Mouse (Mus musculus): ENCODE data around the gene Sgip1. TPM values are rescaled to one million over a fixed set of nuclear protein-coding genes. Genes with fewer than 3 reads are reported as not detected.

Gene Sgip1
- polyA plus RNA-seq (2012; rRNA removed) = 8.3 and 8.6 TPM in 2 replicates

- TF ChIP-seq CTCF (IDR thresholded peaks at IDR 0.05; ENCODE audit: insufficient read depth, low read length) (no peak), POLR2A (IDR thresholded peaks at IDR 0.05; ENCODE audit: borderline replicate concordance, extremely low read depth, low read depth, low read length) (no peak)
- Histone ChIP-seq H3K4me3 (replicated peaks; ENCODE audit: extremely low read depth, low read depth, low read length) (no peak within 1 kb of the TSS), H3K4me1 (ENCODE audit: control insufficient read depth, insufficient read depth, low read length) (no peaks in the 10 kb centered on the region)
- no peak for DNase-seq
- WGBS = 63% methylated on average over 8 of the region's 8 CpGs
These were observed at the start of gene Sgip1 for GRCm38 (mm10) chr4:102741287-102741686. TSS of gene Sgip1 (plus strand) at chr4:102741297.

GRCm38 (mm10) chr4:102691402-102691801 is 49.7 kb upstream of the Sgip1 start:
- H3K4me3 ChIP-seq (replicated peaks; ENCODE audit: extremely low read depth, low read depth, low read length) = no peak overlapping the region
- DNase-seq = no peak
- 34% methylated on average over 4 of the region's 4 CpGs for WGBS
- TF ChIP-seq POLR2A (IDR thresholded peaks at IDR 0.05; ENCODE audit: borderline replicate concordance, extremely low read depth, low read depth, low read length) = no peak
- no peak for TF ChIP-seq CTCF (IDR thresholded peaks at IDR 0.05; ENCODE audit: insufficient read depth, low read length)
- no peaks in the 10 kb centered on the region for H3K4me1 ChIP-seq (ENCODE audit: control insufficient read depth, insufficient read depth, low read length)

GRCm38 (mm10) chr4:102697966-102698365 is 43.1 kb upstream of the Sgip1 start:
- WGBS = 92% methylated on average over 7 of the region's 7 CpGs
- TF ChIP-seq CTCF (IDR thresholded peaks at IDR 0.05; ENCODE audit: insufficient read depth, low read length) = no peak
- TF ChIP-seq POLR2A (IDR thresholded peaks at IDR 0.05; ENCODE audit: borderline replicate concordance, extremely low read depth, low read depth, low read length) = no peak
- no peaks in the 10 kb centered on the region for H3K4me1 ChIP-seq (ENCODE audit: control insufficient read depth, insufficient read depth, low read length)
- H3K4me3 ChIP-seq (replicated peaks; ENCODE audit: extremely low read depth, low read depth, low read length) = no peak overlapping the region
- DNase-seq = no peak

GRCm38 (mm10) chr4:102711731-102712130 is 29.4 kb upstream of the Sgip1 start:
- Histone ChIP-seq H3K4me1 (ENCODE audit: control insufficient read depth, insufficient read depth, low read length) (no peaks in the 10 kb centered on the region), H3K4me3 (replicated peaks; ENCODE audit: extremely low read depth, low read depth, low read length) (no peak overlapping the region)
- 52% methylated on average over 4 of the region's 4 CpGs for WGBS
- DNase-seq = no peak
- TF ChIP-seq CTCF (IDR thresholded peaks at IDR 0.05; ENCODE audit: insufficient read depth, low read length) = no peak

GRCm38 (mm10) chr4:102715532-102715931 is 25.6 kb upstream of the Sgip1 start:
- TF ChIP-seq CTCF (IDR thresholded peaks at IDR 0.05; ENCODE audit: insufficient read depth, low read length) (no peak), POLR2A (IDR thresholded peaks at IDR 0.05; ENCODE audit: borderline replicate concordance, extremely low read depth, low read depth, low read length) (no peak)
- Histone ChIP-seq H3K4me1 (ENCODE audit: control insufficient read depth, insufficient read depth, low read length) (no peaks in the 10 kb centered on the region), H3K4me3 (replicated peaks; ENCODE audit: extremely low read depth, low read depth, low read length) (no peak overlapping the region)
- no peak for DNase-seq

GRCm38 (mm10) chr4:102717123-102717828 is 23.8 kb upstream of the Sgip1 start:
- WGBS = 67% methylated on average over 5 of the region's 5 CpGs
- H3K4me3 ChIP-seq (replicated peaks; ENCODE audit: extremely low read depth, low read depth, low read length) = no peak overlapping the region
- TF ChIP-seq POLR2A (IDR thresholded peaks at IDR 0.05; ENCODE audit: borderline replicate concordance, extremely low read depth, low read depth, low read length) (no peak), CTCF (IDR thresholded peaks at IDR 0.05; ENCODE audit: insufficient read depth, low read length) (no peak)
- DNase-seq = no peak
- no peaks in the 10 kb centered on the region for H3K4me1 ChIP-seq (ENCODE audit: control insufficient read depth, insufficient read depth, low read length)

- 10% methylated on average over 1 of the region's 1 CpGs for WGBS
- DNase-seq = no peak
- Histone ChIP-seq H3K4me3 (replicated peaks; ENCODE audit: extremely low read depth, low read depth, low read length) (no peak overlapping the region), H3K4me1 (ENCODE audit: control insufficient read depth, insufficient read depth, low read length) (no peaks in the 10 kb centered on the region)
- peak; percentile 23; the same call in 1 of the 2 replicates for TF ChIP-seq CTCF (IDR thresholded peaks at IDR 0.05; ENCODE audit: insufficient read depth, low read length)
- TF ChIP-seq POLR2A (IDR thresholded peaks at IDR 0.05; ENCODE audit: borderline replicate concordance, extremely low read depth, low read depth, low read length) = no peak
These were observed 21.6 kb upstream of the Sgip1 start for GRCm38 (mm10) chr4:102719535-102719934.

- TF ChIP-seq CTCF (IDR thresholded peaks at IDR 0.05; ENCODE audit: insufficient read depth, low read length) (no peak), POLR2A (IDR thresholded peaks at IDR 0.05; ENCODE audit: borderline replicate concordance, extremely low read depth, low read depth, low read length) (no peak)
- WGBS = 43% methylated on average over 1 of the region's 1 CpGs
These were observed 21.1 kb upstream of the Sgip1 start for GRCm38 (mm10) chr4:102719951-102720350.

GRCm38 (mm10) chr4:102724442-102724841 is 16.7 kb upstream of the Sgip1 start:
- H3K4me1 ChIP-seq (ENCODE audit: control insufficient read depth, insufficient read depth, low read length) = no peaks in the 10 kb centered on the region
- no peak for TF ChIP-seq POLR2A (IDR thresholded peaks at IDR 0.05; ENCODE audit: borderline replicate concordance, extremely low read depth, low read depth, low read length)
- TF ChIP-seq CTCF (IDR thresholded peaks at IDR 0.05; ENCODE audit: insufficient read depth, low read length) = no peak
- 81% methylated on average over 5 of the region's 5 CpGs for WGBS
- DNase-seq = no peak
- H3K4me3 ChIP-seq (replicated peaks; ENCODE audit: extremely low read depth, low read depth, low read length) = no peak overlapping the region

More at GRCm38 (mm10) chr4:102719951-102720350, 21.1 kb upstream of the Sgip1 start:
- Histone ChIP-seq H3K4me1 (ENCODE audit: control insufficient read depth, insufficient read depth, low read length) (no peaks in the 10 kb centered on the region), H3K4me3 (replicated peaks; ENCODE audit: extremely low read depth, low read depth, low read length) (no peak overlapping the region)
- no peak for DNase-seq

GRCm38 (mm10) chr4:102730976-102731375 is 10.1 kb upstream of the Sgip1 start:
- WGBS = 67% methylated on average over 3 of the region's 3 CpGs
- H3K4me3 ChIP-seq (replicated peaks; ENCODE audit: extremely low read depth, low read depth, low read length) = no peak overlapping the region
- no peak for DNase-seq
- TF ChIP-seq CTCF (IDR thresholded peaks at IDR 0.05; ENCODE audit: insufficient read depth, low read length) = no peak
- no peak for TF ChIP-seq POLR2A (IDR thresholded peaks at IDR 0.05; ENCODE audit: borderline replicate concordance, extremely low read depth, low read depth, low read length)
- no peaks in the 10 kb centered on the region for H3K4me1 ChIP-seq (ENCODE audit: control insufficient read depth, insufficient read depth, low read length)
